Mouse (Mus musculus) C2C12 (cell line): Measurements from ENCODE around the gene Erbb4. TPM values are rescaled to one million over a fixed set of nuclear protein-coding genes. Genes with fewer than 3 reads are reported as not detected.

Source experiments
- H3K27me3 ChIP-seq: one replicate; pipeline ENCODE4 v1.6.1; 2011; ENCODE audit not compliant: control insufficient read depth, insufficient read depth, insufficient read length
- H3K36me3 ChIP-seq: one replicate; pipeline ENCODE4 v1.6.1; 2011; ENCODE audit not compliant: control insufficient read depth, insufficient read depth
- H3K4me3 ChIP-seq: one replicate; pipeline ENCODE4 v1.5.1; 2011; ENCODE audit warnings: mild to moderate bottlenecking, control low read depth; ENCODE audit not compliant: poor library complexity, insufficient read depth, severe bottlenecking
- H3K79me2 ChIP-seq: one replicate; pipeline ENCODE4 v1.6.1; 2011; ENCODE audit not compliant: control insufficient read depth, insufficient read depth
- H3K79me3 ChIP-seq: one replicate; pipeline ENCODE4 v1.6.1; 2011; ENCODE audit warnings: low read depth, control low read depth
- H3ac ChIP-seq: one replicate; pipeline ENCODE3; 2011; ENCODE audit warnings: low read depth; ENCODE audit not compliant: control insufficient read depth, insufficient read length
- CEBPB ChIP-seq: IDR thresholded peaks from one replicate; pipeline ENCODE4 v1.6.1; 2011; ENCODE audit warnings: low read depth, mild to moderate bottlenecking, control low read depth, moderate library complexity
- CTCF ChIP-seq: IDR thresholded peaks from one replicate; pipeline ENCODE4 v1.5.1; 2011; ENCODE audit not compliant: control insufficient read depth, insufficient read depth, insufficient read length
- FOSL1 ChIP-seq: IDR thresholded peaks from one replicate; pipeline ENCODE4 v1.8.0; 2011; ENCODE audit warnings: mild to moderate bottlenecking, low read length; ENCODE audit not compliant: poor library complexity, insufficient read depth, severe bottlenecking
- MAX ChIP-seq: IDR thresholded peaks from one replicate; pipeline ENCODE4 v1.6.1; 2011; ENCODE audit warnings: mild to moderate bottlenecking, control low read depth
- MYOD1 ChIP-seq: IDR thresholded peaks from one replicate; pipeline ENCODE4 v1.6.1; 2011; ENCODE audit warnings: low read depth; ENCODE audit not compliant: control insufficient read depth, insufficient read length
- MYOG ChIP-seq: IDR thresholded peaks from one replicate; pipeline ENCODE4 v1.6.1; 2011; ENCODE audit not compliant: control insufficient read depth, insufficient read length; ENCODE audit errors: extremely low read depth
- USF1 ChIP-seq: IDR thresholded peaks from one replicate; pipeline ENCODE4 v1.6.1; 2011; ENCODE audit warnings: low read depth, mild to moderate bottlenecking, control low read depth, moderate library complexity
- polyA plus RNA-seq: library from polyadenylated mRNA; unstranded; fragments of >200 nt; fragmentation: generic; extraction: Trizol; gene quantifications from one replicate; pipeline ENCODE4 v1.2.1, GENCODE M21; 2012; ENCODE audit warnings: missing spikeins

Gene Erbb4
- polyA plus RNA-seq, 1 experiment = not detected

DNA sequence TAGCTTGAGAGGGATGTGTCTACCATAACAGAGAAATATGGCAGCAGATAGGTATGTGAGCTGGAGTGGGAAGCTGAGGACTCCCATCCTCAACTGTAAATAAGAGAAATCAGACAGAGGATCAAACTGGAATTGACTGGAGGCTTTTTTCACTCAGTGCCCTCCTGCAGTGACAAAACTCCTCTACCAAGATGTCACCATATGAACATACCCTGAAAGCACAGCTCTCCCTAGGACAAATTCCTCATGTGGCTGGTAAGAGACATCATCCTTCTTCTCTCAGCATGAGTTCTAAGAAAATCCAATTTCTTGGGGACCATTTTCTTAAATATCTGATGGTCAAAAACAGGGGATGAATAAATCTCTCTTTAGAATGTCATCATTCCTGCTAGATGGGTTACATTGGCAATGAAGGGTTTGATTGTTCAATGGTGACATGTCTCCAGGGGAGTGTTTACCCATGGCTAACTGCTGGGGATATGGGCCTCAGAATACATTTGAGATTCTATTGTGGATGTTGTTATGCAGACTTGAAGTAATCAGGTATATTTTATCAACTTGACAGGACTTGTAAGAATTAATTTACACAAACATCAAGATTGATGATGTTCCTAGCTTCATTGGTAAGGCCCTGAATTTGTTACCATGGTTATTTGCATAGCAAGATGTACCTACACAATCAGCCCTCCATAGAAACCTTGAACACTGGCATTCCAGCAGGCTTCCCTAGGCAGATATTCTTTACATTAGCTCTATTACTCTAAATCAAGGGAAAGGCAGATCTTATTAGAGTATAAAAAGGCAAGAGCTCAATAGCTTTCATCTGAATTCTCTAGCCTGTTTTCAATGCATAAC is 1083.5 kb downstream of the Erbb4 start:
- TF ChIP-seq MAX (no peak), MYOG (no peak), CEBPB (no peak), FOSL1 (no peak), MYOD1 (no peak), CTCF (no peak), USF1 (no peak)
- Histone ChIP-seq H3K79me3 (no peaks in the 10 kb centered on the region), H3K4me3 (no peak overlapping the region), H3K27me3 (no peaks in the 10 kb centered on the region), H3ac (no peak overlapping the region), H3K36me3 (no peaks in the 10 kb centered on the region), H3K79me2 (no peaks in the 10 kb centered on the region)

GRCm38 (mm10) chr1:68020020-68020419 is 1087.8 kb downstream of the Erbb4 start:
- Histone ChIP-seq H3K79me2 (no peaks in the 10 kb centered on the region), H3K4me3 (no peak overlapping the region), H3K79me3 (no peaks in the 10 kb centered on the region), H3ac (no peak overlapping the region), H3K36me3 (no peaks in the 10 kb centered on the region), H3K27me3 (no peaks in the 10 kb centered on the region)
- TF ChIP-seq MAX (no peak), CTCF (no peak), USF1 (no peak), FOSL1 (no peak), MYOD1 (no peak), MYOG (no peak), CEBPB (no peak)

DNA sequence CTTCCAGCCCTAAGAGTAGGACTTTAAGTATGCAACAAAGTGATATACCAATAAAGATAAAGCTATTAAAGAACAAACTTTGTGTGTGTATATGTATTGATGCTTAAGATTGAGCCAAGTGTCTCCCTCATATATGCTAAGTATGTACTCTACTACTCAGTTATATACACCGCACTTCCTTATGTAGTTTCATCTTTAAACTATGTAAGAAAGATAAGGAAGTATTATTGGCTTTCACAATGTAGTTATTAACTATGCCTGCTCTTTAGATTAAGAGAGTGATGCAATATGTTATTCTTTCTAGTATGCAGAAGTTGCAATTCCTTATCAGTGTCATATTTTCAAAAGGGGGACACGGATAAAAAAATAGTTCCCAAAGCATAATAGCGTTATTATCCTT is 1088.2 kb downstream of the Erbb4 start:
- H3K79me3 ChIP-seq = no peaks in the 10 kb centered on the region
- H3K36me3 ChIP-seq = no peaks in the 10 kb centered on the region
- no peaks in the 10 kb centered on the region for H3K79me2 ChIP-seq
- no peak overlapping the region for H3ac ChIP-seq
- no peaks in the 10 kb centered on the region for H3K27me3 ChIP-seq
- H3K4me3 ChIP-seq = no peak overlapping the region
- TF ChIP-seq FOSL1 = no peak
- no peak for TF ChIP-seq MAX
- TF ChIP-seq MYOG = no peak
- no peak for TF ChIP-seq USF1
- no peak for TF ChIP-seq CTCF
- TF ChIP-seq MYOD1 = no peak
- no peak for TF ChIP-seq CEBPB
